Mouse (Mus musculus): ENCODE data around the gene Hist1h2bb. TPM values are rescaled to one million over a fixed set of nuclear protein-coding genes. Genes with fewer than 3 reads are reported as not detected.
A peak's percentile ranks its signal among the peaks of the same experiment; 100 is the strongest.

Hist1h2bb gene
- polyA plus RNA-seq, 1 experiment = 2.8 TPM

DNA sequence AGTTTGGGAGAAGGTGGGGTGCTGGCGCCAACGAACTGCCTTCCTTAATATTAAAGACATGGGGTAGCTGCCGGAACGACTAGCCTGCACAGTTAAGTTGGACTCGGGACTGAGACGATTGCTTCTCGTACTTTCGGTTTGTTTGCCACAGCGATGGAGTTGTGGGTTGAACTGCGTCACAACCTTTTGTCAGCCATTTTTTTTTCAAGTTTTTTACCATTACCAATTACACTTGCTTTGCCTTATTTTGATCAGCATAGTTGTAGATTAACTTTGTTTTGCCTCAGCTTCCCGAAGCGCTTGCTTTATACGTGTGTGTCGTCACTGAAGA, 6.6 kb upstream of the Hist1h2bb start:
- H3ac ChIP-seq (ENCODE audit: control insufficient read depth, insufficient read length, low read depth) = peak overlapping the region; percentile 55
- peak overlapping the region; percentile 29 for H3K4me3 ChIP-seq (ENCODE audit: insufficient read depth, poor library complexity, severe bottlenecking)
- H3K79me3 ChIP-seq (ENCODE audit: low read depth) = peaks cover 1% of the 10 kb centered on the region
- H3K36me3 ChIP-seq (ENCODE audit: control insufficient read depth, insufficient read depth) = no peaks in the 10 kb centered on the region
- H3K79me2 ChIP-seq (ENCODE audit: control insufficient read depth, insufficient read depth) = no peaks in the 10 kb centered on the region
- no peaks in the 10 kb centered on the region for H3K27me3 ChIP-seq (ENCODE audit: control insufficient read depth, insufficient read depth, insufficient read length)
- TF ChIP-seq USF1 (IDR thresholded peaks at IDR 0.05; ENCODE audit: low read depth) = no peak
- TF ChIP-seq CEBPB (IDR thresholded peaks at IDR 0.05; ENCODE audit: low read depth) = no peak
- no peak for TF ChIP-seq MAX (IDR thresholded peaks at IDR 0.05)
- TF ChIP-seq MYOD1 (IDR thresholded peaks at IDR 0.05; ENCODE audit: control insufficient read depth, insufficient read length, low read depth) = no peak
- no peak for TF ChIP-seq FOSL1 (IDR thresholded peaks at IDR 0.05; ENCODE audit: insufficient read depth, low read length, poor library complexity, severe bottlenecking)
- TF ChIP-seq MYOG (IDR thresholded peaks at IDR 0.05; ENCODE audit: control insufficient read depth, extremely low read depth, insufficient read length) = no peak
- no peak for TF ChIP-seq CTCF (IDR thresholded peaks at IDR 0.05; ENCODE audit: control insufficient read depth, insufficient read depth, insufficient read length)

GRCm38 (mm10) chr13:23740256-23740840, 6.2 kb upstream of the Hist1h2bb start:
- H3K79me3 ChIP-seq (ENCODE audit: low read depth) = peaks cover 1% of the 10 kb centered on the region

DNA sequence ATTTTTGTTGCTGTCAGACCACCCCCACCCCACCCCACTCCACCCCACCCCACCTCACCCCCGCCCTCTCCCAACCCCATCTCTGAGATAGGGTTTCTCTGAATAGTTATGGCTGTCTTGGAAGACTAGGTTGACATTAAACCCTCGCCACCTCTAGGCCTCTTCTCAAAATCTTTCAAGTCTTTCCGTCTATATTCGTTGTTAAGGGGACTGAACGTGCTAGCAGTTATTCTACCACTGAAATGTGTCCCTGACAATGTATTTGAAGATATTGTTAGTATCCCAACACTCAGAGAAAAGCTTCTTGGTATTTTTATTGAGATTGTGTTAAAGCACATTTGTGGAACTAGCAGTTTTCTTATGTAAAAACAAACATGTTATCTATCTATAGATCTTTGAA, 5.6 kb upstream of the Hist1h2bb start:
- no peaks in the 10 kb centered on the region for H3K36me3 ChIP-seq (ENCODE audit: control insufficient read depth, insufficient read depth)
- TF ChIP-seq MYOD1 (IDR thresholded peaks at IDR 0.05; ENCODE audit: control insufficient read depth, insufficient read length, low read depth) (no peak), MYOG (IDR thresholded peaks at IDR 0.05; ENCODE audit: control insufficient read depth, extremely low read depth, insufficient read length) (no peak), CEBPB (IDR thresholded peaks at IDR 0.05; ENCODE audit: low read depth) (no peak), USF1 (IDR thresholded peaks at IDR 0.05; ENCODE audit: low read depth) (no peak), MAX (IDR thresholded peaks at IDR 0.05) (no peak), CTCF (IDR thresholded peaks at IDR 0.05; ENCODE audit: control insufficient read depth, insufficient read depth, insufficient read length) (no peak), FOSL1 (IDR thresholded peaks at IDR 0.05; ENCODE audit: insufficient read depth, low read length, poor library complexity, severe bottlenecking) (no peak)
- H3K27me3 ChIP-seq (ENCODE audit: control insufficient read depth, insufficient read depth, insufficient read length) = no peaks in the 10 kb centered on the region
- H3K79me2 ChIP-seq (ENCODE audit: control insufficient read depth, insufficient read depth) = no peaks in the 10 kb centered on the region
- H3K4me3 ChIP-seq (ENCODE audit: insufficient read depth, poor library complexity, severe bottlenecking) = no peak overlapping the region
- H3ac ChIP-seq (ENCODE audit: control insufficient read depth, insufficient read length, low read depth) = no peak overlapping the region
- H3K79me3 ChIP-seq (ENCODE audit: low read depth) = peaks cover 1% of the 10 kb centered on the region

More at GRCm38 (mm10) chr13:23740256-23740840, 6.2 kb upstream of the Hist1h2bb start:
- no peaks in the 10 kb centered on the region for H3K27me3 ChIP-seq (ENCODE audit: control insufficient read depth, insufficient read depth, insufficient read length)
- no peaks in the 10 kb centered on the region for H3K36me3 ChIP-seq (ENCODE audit: control insufficient read depth, insufficient read depth)
- peak overlapping the region; percentile 52 for H3ac ChIP-seq (ENCODE audit: control insufficient read depth, insufficient read length, low read depth)
- TF ChIP-seq CEBPB (IDR thresholded peaks at IDR 0.05; ENCODE audit: low read depth) = no peak
- TF ChIP-seq USF1 (IDR thresholded peaks at IDR 0.05; ENCODE audit: low read depth) = no peak
- no peak for TF ChIP-seq MAX (IDR thresholded peaks at IDR 0.05)
- peak overlapping the region; percentile 29 for H3K4me3 ChIP-seq (ENCODE audit: insufficient read depth, poor library complexity, severe bottlenecking)
- H3K79me2 ChIP-seq (ENCODE audit: control insufficient read depth, insufficient read depth) = no peaks in the 10 kb centered on the region

- Histone ChIP-seq H3K79me3 (ENCODE audit: low read depth) (peaks cover 1% of the 10 kb centered on the region), H3ac (ENCODE audit: control insufficient read depth, insufficient read length, low read depth) (no peak overlapping the region), H3K36me3 (ENCODE audit: control insufficient read depth, insufficient read depth) (no peaks in the 10 kb centered on the region), H3K27me3 (ENCODE audit: control insufficient read depth, insufficient read depth, insufficient read length) (no peaks in the 10 kb centered on the region), H3K4me3 (ENCODE audit: insufficient read depth, poor library complexity, severe bottlenecking) (no peak overlapping the region), H3K79me2 (ENCODE audit: control insufficient read depth, insufficient read depth) (no peaks in the 10 kb centered on the region)
- no peak for TF ChIP-seq CEBPB (IDR thresholded peaks at IDR 0.05; ENCODE audit: low read depth)
- no peak for TF ChIP-seq MYOD1 (IDR thresholded peaks at IDR 0.05; ENCODE audit: control insufficient read depth, insufficient read length, low read depth)
- no peak for TF ChIP-seq FOSL1 (IDR thresholded peaks at IDR 0.05; ENCODE audit: insufficient read depth, low read length, poor library complexity, severe bottlenecking)
- TF ChIP-seq CTCF (IDR thresholded peaks at IDR 0.05; ENCODE audit: control insufficient read depth, insufficient read depth, insufficient read length) = no peak
- TF ChIP-seq USF1 (IDR thresholded peaks at IDR 0.05; ENCODE audit: low read depth) = no peak
- no peak for TF ChIP-seq MAX (IDR thresholded peaks at IDR 0.05)
- TF ChIP-seq MYOG (IDR thresholded peaks at IDR 0.05; ENCODE audit: control insufficient read depth, extremely low read depth, insufficient read length) = no peak
These were observed 4.5 kb upstream of the Hist1h2bb start for GRCm38 (mm10) chr13:23742007-23742406.

GRCm38 (mm10) chr13:23743215-23743614, 3.3 kb upstream of the Hist1h2bb start:
- Histone ChIP-seq H3K27me3 (ENCODE audit: control insufficient read depth, insufficient read depth, insufficient read length) (no peaks in the 10 kb centered on the region), H3K79me3 (ENCODE audit: low read depth) (peaks cover 1% of the 10 kb centered on the region), H3K4me3 (ENCODE audit: insufficient read depth, poor library complexity, severe bottlenecking) (no peak overlapping the region), H3K79me2 (ENCODE audit: control insufficient read depth, insufficient read depth) (no peaks in the 10 kb centered on the region), H3ac (ENCODE audit: control insufficient read depth, insufficient read length, low read depth) (no peak overlapping the region), H3K36me3 (ENCODE audit: control insufficient read depth, insufficient read depth) (no peaks in the 10 kb centered on the region)
- TF ChIP-seq USF1 (IDR thresholded peaks at IDR 0.05; ENCODE audit: low read depth) (no peak), FOSL1 (IDR thresholded peaks at IDR 0.05; ENCODE audit: insufficient read depth, low read length, poor library complexity, severe bottlenecking) (no peak), MYOD1 (IDR thresholded peaks at IDR 0.05; ENCODE audit: control insufficient read depth, insufficient read length, low read depth) (no peak), MAX (IDR thresholded peaks at IDR 0.05) (no peak), CTCF (IDR thresholded peaks at IDR 0.05; ENCODE audit: control insufficient read depth, insufficient read depth, insufficient read length) (no peak), MYOG (IDR thresholded peaks at IDR 0.05; ENCODE audit: control insufficient read depth, extremely low read depth, insufficient read length) (no peak)

DNA sequence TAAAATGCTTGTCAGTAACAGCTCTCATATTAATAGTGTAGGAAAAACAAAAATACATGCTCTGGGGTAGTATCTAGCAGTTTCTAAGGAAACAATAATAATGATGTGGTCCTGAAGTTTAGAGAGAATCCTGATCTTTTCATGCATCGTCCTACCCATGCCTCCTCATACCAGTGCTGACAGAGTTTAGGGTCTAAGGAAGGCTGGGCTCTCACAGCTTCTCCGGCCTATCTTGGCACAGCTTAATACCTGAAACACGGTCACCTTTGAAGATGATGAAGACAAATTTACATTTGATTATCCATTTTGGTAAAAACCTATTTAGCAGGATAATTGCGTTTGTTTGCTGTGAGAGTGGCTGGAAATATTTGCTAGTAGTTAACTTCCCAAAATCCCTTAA, 2.6 kb upstream of the Hist1h2bb start:
- Histone ChIP-seq H3K4me3 (ENCODE audit: insufficient read depth, poor library complexity, severe bottlenecking) (no peak overlapping the region), H3ac (ENCODE audit: control insufficient read depth, insufficient read length, low read depth) (no peak overlapping the region), H3K79me3 (ENCODE audit: low read depth) (peaks cover 1% of the 10 kb centered on the region), H3K36me3 (ENCODE audit: control insufficient read depth, insufficient read depth) (no peaks in the 10 kb centered on the region), H3K27me3 (ENCODE audit: control insufficient read depth, insufficient read depth, insufficient read length) (no peaks in the 10 kb centered on the region), H3K79me2 (ENCODE audit: control insufficient read depth, insufficient read depth) (no peaks in the 10 kb centered on the region)
- TF ChIP-seq FOSL1 (IDR thresholded peaks at IDR 0.05; ENCODE audit: insufficient read depth, low read length, poor library complexity, severe bottlenecking) (no peak), USF1 (IDR thresholded peaks at IDR 0.05; ENCODE audit: low read depth) (no peak), MYOG (IDR thresholded peaks at IDR 0.05; ENCODE audit: control insufficient read depth, extremely low read depth, insufficient read length) (no peak), MYOD1 (IDR thresholded peaks at IDR 0.05; ENCODE audit: control insufficient read depth, insufficient read length, low read depth) (no peak), CEBPB (IDR thresholded peaks at IDR 0.05; ENCODE audit: low read depth) (no peak), MAX (IDR thresholded peaks at IDR 0.05) (no peak), CTCF (IDR thresholded peaks at IDR 0.05; ENCODE audit: control insufficient read depth, insufficient read depth, insufficient read length) (no peak)
